Mouse (Mus musculus): Measurements from ENCODE around the gene Bahcc1.

Bahcc1 gene

DNA sequence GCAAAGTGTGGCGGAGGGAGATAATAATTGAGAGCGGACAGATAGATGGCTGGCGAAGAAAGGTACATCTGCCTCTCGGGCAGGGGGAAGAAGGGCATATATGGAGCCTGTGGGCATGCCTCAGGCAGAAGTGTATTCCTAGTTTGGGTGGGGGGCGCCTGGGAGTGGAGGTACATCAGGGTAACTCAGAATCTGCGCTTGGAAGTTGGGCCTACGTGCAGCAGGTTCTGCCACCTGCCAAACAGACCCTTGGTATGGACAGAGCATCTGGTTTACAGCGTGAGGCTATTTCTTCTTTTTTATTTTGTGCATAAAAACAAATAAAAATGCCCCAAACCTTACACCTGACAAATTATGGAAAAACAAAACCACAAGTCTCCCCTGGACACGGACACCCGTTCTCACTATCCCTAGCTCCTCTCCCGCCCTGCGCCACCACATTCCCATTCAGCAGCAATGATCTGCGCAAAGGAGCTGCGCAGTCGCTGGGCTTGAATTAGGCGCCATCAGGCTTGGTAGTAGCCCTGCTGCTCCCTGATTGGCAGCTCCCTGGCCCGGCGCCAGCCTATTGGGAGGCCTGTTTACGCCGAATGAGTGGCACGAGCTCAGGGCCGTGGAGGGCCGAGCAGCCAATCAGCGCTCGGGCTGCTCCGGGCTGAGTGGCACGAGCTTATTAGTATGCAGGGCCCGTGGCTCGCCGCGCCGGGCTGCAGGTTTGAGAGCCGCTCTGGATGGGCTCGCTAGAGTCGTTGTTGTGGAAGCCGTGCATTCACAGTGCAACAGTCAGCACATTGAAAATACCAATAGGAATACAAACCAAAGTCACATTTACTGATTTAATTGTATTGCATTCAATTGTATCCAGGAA is at the start of gene Bahcc1:
Bahcc1 (plus strand) TSS at position 718 of the 868 bp plus-strand sequence.
- DNase-seq (ENCODE audit: low spot score) = peak; percentile 100

DNA sequence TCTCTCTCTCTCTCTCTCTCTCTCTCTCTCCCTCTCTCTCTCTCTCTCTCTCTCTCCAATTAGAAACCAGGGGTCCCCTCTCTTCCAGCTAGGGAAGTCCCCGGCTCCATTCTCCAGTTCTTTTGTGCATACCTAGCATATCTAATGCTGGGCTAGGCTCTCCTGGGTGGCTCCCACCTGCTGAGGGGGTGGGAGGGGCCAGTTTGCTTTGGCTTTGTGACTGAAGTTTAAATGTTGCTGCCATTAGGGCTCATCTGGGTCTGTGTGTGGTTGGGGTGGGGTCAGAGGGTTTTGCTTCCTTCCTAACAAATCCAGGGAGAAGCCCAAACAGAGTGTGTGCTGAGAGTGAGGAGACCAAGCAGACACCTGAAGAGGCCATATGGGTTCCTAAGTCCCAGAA is 49.6 kb upstream of the Bahcc1 start:
- no peak for DNase-seq (ENCODE audit: low spot score)

DNA sequence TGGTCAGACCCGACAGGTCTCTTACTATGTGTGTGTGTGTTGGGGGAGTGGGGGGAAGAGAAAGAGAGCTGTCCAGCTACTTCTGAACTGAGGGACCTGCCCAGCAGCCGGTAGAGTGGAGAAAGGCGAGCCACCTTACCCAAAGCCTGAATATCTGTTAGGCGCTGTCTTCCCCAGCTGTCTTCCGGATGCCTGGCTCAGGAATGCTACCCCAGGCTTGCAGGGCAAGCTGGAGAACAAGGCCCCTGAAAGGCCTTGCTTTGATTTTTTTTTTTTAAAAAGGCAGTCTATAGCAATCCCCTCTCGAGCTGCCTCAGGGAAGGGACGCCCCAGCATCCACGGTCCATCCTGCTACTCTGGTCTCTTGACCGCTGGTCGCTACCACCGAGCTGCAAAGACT is 49.0 kb upstream of the Bahcc1 start:
- no peak for DNase-seq (ENCODE audit: low spot score)

DNA sequence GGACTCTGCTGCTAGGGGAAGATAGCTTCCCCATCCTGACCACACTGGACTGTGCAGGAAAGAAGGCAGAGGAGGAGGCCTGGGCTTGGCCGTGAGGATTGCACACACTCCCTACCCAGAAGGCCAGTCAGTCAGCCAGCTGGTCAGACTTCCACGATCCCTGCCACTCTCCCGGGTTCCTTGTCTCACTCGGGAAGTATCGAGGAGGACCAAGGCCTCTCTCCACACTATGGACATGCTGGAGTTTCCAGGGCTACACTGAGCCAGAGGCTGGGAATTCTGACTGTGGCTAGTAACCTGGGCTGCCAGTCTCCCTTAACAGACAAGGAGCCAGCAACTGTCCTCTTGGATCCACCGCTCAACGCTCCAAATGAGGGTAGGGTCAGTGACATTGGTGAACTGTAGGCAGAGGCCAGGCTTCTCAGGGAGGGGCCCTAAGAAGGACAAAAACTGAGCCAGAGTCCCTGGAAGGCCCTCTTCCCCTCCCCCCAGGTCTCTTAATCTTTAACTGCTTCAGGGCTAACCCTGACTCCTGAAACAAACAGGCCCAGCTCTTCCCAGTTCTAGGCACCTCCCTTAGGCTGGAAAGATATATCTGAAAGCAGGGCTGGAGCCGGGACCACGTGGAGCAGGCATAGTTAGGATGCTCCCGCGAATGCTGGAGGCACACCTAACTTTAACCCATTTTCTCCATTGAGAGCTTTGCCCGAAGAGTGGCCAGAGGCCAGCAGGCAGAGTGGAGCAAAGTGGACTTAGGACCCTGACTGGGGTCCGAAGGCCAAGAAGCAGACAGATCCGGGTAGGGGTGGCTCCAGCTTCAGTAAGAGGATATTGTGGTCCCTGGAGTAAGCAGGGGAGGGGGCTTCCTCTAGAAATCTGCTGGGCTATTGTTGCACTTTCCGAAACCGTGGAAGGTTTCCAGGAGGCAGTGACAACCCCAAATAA is 48.1 kb upstream of the Bahcc1 start:
- DNase-seq (ENCODE audit: low spot score) = no peak

DNA sequence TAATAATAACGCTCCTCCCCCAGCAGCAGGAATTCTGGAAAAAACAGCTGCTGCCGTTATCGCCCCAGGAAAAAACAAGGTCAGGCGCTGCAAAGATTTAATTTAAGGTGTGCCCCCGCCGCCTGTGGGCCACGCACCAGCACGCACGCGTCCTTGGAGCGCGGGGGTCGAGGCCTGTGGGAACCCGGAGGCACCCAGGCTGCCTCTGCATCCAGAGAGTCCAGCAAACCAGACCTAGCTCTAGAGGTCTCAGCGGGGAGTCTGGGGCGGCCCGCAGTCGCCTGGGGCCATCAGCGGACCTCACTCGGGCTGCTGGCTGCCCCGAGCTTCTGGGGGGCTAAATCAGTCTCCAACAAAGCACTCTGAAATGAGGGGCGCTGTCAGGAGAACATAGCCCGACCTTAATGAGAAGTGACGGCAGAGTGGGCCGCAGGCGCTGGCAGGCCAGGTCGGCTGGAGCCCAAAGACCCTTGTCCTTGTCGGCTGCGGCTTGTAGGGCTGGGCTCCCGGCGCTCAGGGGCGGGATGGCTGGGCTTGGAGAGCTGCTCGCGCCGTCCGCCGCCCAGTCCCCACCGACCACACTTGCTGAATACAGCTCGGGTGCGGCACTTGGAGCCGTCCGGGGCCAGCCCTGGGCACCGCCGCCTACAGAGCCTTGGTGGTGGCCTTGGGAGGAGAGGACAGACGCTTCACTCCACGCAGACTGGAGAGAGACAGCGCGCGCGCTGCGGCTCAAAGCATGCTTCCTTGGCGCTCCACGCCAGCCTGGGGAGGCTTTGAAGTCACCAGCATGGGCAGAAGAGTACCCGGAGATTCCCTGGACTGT is 47.2 kb upstream of the Bahcc1 start:
- no peak for DNase-seq (ENCODE audit: low spot score)

DNA sequence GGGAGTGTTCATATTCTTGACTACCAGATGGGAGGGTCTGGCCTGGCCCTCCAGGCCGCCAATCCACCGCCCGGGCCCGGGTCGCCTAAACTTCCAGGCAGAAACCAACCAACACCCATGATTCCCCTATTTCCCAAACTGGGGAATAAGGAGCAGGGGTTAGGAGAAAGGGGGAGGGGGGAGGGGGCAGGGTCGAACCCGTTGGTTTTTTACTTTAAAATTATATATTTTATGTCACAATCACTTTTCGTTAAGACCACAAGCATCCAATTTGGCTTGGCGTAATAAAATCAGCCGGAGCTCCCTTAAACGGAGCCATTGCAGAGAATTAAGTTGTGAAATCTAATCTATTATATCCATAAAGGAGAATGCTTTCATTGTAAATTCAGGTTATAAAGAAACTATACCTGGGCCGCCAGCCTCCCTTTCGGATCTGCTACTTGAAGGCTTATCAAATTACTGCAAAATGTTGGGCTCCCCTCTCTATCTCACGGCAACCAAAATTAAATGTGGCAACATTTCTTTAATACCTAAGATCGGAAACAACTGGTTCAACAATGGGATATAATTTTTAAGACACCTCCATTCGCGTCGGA is 46.5 kb upstream of the Bahcc1 start:
- DNase-seq (ENCODE audit: low spot score) = no peak

DNA sequence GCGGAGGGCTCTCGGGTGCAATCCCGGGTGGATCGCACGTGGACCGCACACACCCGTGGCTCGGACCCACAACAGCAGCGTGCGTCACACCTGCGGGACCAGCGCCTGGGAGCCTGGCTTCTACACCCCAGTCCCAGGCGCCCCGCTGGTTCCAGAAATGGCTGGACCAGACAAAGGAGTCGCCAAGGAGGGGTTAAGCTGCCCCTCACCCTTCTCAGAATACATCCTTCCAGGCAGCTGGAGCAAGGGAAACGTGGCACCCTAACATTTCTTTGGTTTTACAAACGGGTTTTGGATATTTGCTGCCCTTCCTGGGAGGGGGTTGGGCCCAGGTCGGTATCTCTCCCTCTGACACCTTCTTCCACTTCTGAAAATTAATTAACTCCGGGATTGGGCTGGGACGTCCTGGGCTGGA is 45.9 kb upstream of the Bahcc1 start:
- DNase-seq (ENCODE audit: low spot score) = no peak

DNA sequence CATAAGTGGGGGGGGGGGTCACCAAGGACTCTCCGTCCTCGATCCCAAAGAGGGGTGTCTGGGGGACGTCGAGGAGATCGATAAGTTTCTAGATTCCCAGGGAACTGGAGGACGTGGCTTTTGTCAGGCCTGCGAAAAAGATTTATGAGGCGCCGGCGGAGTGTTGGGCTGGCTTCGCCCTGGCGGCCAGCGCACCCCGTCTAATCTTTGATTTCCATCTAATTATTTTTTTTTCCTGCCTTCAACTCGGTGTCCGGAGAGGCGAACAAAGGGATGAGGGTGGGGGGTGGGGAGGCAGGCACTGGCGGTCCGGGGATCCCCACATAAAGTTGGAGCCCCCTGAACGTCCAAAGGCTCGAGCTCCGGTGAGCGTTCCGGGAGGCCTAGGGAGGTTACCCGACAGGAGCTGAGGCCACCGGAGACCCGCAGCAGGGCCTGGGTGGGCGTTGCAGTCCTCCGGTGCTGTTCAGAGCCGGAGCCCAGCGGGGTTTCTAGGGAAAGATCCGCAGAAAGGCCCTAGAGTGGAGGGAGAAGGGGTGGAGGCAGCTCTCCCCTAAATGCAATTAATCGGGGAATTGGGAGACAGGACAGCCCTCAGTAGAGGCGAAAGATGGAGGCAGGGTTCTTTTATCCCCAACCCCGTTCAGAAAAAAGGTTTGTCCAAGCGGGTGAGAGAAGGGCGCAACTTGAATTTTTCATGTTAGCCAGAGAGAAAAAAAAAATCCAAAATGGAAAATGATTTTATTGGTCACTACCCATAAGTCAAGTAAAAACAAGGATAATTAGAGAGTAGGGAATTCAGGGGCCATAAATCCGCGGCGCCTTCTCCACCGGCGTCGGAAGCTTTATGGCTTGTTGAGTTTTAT is 45.3 kb upstream of the Bahcc1 start:
- DNase-seq (ENCODE audit: low spot score) = peak; percentile 54

DNA sequence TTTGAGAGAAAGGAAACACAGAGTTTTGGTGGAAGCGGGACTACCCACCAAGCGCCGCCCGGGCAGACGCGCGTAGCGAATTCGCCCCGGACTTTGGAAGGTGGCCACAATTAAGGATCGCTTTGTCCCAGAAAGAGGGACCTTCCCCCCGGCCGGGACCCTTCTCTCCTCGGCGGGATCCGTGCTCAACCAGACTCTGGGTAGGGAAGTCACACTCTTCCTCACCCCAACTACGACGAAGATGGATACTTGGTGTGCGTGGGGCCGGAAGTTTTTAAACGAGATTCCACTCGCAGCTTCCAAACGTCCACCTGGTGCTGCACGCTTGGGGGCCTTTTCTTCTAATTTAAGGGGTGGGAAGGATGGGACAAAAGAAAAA is 44.7 kb upstream of the Bahcc1 start:
- no peak for DNase-seq (ENCODE audit: low spot score)

DNA sequence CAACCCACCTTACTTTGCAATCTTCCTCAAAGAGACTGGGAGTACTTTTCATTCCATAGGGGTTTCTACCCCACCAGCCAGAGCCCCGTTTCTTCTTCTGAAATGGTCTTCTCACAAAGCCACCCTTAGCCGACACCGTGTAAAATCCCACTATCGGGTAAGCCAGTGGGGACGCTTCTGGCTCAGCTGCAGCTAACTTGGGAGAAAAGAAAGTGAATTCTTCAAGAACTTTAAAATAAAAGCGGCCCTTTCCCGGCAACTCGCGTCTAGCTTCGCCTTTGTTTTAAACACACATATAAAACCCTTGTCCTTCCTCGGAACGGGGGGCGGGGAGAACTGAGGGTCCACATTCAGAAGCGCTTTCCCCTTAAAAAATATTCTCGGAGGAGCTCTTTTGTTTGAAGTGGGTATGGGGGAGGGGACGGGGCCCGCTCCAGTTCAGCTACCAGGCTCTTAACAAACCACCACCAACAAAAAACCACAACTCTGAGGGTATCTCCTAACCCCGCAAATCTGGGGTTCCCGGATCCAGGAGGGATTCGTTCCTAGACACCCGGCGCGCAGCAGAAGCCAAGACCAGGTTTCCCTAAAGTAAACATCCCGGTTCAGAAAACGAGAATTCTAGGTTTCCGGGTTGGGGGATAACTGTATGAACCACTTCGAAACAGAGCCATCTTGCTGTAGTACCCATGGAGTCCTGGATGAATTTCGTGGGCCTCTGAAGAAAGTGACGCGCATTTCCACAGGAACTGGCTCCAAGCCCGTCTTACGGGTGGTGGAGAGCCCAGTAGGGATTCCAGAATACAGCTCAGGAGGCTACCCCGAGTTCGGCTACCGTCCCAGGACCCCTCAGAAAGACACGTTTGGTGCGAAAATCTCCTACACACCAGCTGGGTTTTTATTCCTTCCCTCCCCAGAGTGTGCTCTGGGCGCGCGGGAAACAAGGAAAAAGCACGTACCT is 44.0 kb upstream of the Bahcc1 start:
- peak; percentile 76 for DNase-seq (ENCODE audit: low spot score)

DNA sequence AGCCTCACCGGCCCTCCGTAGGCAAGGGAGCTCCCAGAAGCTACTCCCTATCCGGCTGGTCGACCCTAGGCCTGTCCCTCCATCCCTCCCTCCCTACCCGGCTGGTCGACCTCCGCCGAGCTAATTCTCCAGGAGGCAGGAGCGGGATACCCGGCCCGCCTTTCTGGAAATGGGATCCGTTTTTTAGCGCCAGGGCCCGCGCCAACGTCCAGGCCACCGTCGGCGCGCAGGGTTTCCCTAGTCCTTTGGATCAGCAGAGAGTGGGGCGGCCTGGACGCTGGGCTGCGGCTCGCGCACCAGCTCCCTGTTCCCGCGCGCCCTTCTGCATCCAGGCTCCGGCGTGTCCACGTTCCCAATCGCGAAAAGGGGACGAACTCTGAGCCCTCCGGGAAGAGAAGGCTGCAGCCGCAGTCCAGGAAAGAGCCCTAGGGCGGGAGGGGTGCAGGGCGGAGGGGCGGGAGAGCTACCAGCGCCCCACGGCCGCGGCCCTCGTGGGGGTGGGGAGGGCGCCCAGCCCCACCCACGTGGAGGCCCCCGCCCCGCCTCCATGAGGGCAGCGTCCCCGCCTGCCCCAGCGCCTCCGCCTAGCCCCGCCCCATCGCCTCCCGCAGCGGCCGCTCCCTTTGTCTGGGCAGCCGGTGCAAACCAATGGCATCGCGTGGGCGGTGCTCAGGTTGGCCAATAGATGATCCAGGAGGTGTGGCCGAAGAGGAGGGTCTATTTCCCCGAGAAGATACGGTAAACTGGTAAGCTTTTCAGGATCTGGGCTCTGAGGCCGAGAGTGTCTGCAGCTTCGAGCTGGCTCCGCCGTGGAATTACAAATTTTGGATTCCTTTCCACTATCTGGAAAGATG is 43.1 kb upstream of the Bahcc1 start:
- peak; percentile 99 for DNase-seq (ENCODE audit: low spot score)

DNA sequence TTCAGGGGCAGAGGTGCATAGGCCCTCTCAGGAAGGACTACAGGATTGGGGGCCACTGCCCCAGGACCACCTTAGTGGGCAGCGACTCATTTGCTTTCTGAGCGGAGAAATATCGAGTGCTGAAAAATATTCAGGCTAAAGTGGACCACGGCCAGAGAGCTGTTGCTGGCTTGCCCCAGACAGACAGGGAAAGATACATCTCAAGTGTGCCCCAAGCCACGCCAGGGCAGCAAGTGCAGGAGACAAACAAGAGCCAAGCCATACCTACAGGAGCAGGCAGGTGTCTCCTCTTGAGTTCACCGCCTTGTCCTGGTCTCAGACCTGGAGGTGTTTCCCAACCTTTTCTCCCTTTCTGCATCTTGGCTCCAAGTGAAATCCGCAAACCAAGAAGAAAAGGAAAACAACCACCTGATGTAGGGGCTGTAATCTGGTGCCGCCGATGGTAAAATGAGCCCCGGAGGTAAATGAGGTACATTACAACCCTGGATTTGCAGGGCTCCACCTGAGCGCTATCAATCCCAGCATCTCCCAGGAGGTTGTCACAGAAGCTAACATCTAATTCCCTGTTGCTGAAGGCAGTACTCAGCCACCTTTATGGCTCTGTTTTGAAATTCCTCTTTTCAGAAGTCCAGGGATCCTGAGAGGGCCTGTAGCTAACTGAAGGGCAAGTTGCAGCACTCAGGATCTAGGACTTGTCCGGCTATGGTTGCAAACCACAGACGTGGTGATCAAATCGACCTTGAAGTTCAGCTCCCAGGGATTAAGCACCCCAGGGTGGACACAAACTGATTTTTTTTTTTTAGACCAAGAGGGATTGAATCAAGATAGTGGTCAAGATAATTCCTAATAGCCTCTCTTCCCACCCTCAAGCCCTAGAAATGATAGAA is 42.0 kb upstream of the Bahcc1 start:
- DNase-seq (ENCODE audit: low spot score) = peak; percentile 33

DNA sequence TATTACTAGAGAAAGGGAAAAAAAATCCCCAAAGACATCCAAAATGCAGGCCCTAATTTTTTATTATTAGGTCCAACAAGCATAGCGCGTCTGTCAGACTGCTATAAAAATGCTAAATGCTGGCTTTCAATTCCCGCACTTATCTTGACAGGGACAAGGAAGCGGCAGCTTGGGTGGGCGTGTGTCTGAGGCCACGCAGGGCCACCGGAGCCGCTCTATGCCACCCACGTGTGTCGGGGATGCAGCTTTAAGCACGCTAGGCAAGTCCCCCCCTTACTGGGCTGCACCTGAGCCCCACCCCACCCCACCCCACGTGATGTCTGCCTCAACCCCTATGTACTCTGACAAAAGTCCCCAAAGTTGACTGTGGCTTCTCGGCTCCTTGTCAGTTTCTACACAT is 33.9 kb upstream of the Bahcc1 start:
- no peak for DNase-seq (ENCODE audit: low spot score)

DNA sequence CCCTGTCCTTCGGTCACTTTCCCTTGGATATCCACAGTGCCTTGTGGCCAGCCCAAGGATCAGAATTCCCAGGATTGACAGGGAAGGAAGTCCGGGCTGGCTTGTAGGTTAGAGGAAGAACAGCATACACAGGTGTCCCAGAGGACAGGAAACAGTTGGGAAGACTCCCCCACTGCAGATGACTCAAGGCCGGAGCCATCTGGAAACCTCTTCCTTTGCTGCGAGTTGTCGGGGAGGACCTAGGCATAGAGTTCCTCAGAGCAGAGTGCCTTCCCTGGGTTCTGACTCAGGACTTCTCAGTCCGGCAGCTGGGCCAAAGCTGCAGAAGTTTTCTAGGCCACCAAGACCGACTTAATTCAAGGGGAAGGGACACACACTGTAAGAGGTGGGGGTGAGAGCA is 33.0 kb upstream of the Bahcc1 start:
- DNase-seq (ENCODE audit: low spot score) = no peak

DNA sequence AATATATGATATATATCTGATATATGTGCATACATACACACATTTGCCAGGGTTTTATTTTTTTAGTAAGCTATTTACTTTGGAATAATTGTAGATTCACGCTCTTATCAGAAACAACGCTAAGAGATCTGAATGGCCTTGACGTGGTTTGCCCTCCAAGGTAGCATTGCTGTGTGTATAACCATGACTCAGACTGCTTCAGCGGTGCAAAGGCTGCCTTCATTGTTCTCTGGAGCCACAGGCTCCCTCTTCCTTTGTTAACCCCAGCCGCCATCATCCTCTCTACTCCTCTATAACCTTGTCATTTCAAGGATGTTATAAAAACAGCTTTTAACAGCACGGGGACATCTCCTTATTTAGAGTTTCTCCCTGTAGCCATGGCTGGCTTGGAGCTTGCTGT is 32.1 kb upstream of the Bahcc1 start:
- no peak for DNase-seq (ENCODE audit: low spot score)

DNA sequence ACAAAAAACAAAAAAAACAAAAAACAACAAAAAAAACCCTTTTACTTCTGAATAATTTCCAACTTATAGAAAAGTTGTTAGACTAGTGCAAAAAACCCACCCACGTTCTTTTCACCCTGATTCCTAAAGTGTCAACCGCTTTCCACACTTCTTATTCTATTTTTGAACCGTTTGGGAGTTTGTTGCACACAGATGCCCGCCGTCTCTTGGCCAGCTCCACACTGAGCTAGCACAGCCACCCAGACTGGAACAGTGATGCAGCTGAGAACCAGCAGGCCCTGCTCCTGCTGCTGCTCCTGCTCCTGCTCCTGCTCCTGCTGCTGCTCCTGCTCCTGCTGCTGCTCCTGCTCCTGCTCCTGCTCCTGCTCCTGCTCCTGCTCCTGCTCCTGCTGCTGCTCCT is 28.5 kb upstream of the Bahcc1 start:
- DNase-seq (ENCODE audit: low spot score) = no peak

DNA sequence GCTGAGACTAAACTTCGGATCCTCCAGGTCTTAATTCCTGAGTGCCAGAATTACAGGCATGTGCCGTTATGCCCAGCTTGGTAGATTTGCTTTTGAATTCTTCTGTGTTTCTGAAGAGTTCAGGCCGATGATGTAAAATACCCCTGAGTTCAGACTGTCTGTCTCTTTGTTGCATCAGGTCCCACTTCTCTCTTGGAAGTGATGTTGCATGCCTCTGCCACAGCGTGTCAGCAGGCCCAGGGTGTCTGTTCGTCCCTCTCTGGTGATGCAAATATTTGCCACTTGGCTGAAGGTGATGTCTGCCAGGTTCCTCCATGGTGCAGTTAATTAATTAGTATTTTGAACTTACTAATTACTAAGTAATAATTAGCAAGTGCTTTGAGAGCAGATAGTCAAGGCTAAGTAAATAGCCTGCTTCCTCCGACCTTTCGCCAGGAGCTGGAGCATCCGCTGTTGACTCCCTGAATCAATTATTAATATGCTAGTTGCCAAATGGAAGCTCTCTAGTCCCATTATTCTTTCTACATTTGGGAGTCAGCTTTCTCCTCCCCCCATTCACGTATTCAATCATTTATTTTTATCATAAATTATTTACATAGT is 26.6 kb upstream of the Bahcc1 start:
- peak; percentile 84 for DNase-seq (ENCODE audit: low spot score)

All from MN1 (cell line).